Mouse (Mus musculus) embryonic facial prominence, embryonic 15.5 days (tissue): Measurements from ENCODE around the gene Knop1. TPM values are rescaled to one million over a fixed set of nuclear protein-coding genes. Genes with fewer than 3 reads are reported as not detected.

Experiments
- ATAC-seq: fragments of 200-750 bp; cut with Nextera tagmentation; 2 replicates; pipeline ENCODE4 v1.8.0; 2017; ENCODE audit warnings: low read depth, moderate TSS enrichment; ENCODE audit not compliant: insufficient number of reproducible peaks, low FRiP score, low TSS enrichment
- H3K27ac ChIP-seq: fragments of 300-500 bp; sonication (generic); replicated peaks from 2 replicates; pipeline ENCODE4 v1.5.1; 2015; ENCODE audit warnings: mild to moderate bottlenecking, inconsistent platforms
- H3K27me3 ChIP-seq: fragments of 300-500 bp; sonication (generic); 2 replicates; pipeline ENCODE4 v1.6.1; 2015; ENCODE audit warnings: inconsistent platforms
- H3K36me3 ChIP-seq: fragments of 300-500 bp; sonication (generic); 2 replicates; pipeline ENCODE4 v1.6.1; 2015; ENCODE audit warnings: mild to moderate bottlenecking, inconsistent platforms
- H3K4me1 ChIP-seq: fragments of 300-500 bp; sonication (generic); 2 replicates; pipeline ENCODE4 v1.6.1; 2015; ENCODE audit warnings: inconsistent platforms
- H3K4me2 ChIP-seq: fragments of 300-500 bp; sonication (generic); replicated peaks from 2 replicates; pipeline ENCODE4 v1.6.1; 2015; ENCODE audit warnings: mild to moderate bottlenecking, inconsistent platforms
- H3K4me3 ChIP-seq: fragments of 300-500 bp; sonication (generic); replicated peaks from 2 replicates; pipeline ENCODE4 v1.5.1; 2015; ENCODE audit warnings: mild to moderate bottlenecking, inconsistent platforms
- H3K9ac ChIP-seq: fragments of 300-500 bp; sonication (generic); 2 replicates; pipeline ENCODE4 v1.6.1; 2015; ENCODE audit warnings: inconsistent platforms
- H3K9me3 ChIP-seq: fragments of 300-500 bp; sonication (generic); replicated peaks from 2 replicates; pipeline ENCODE4 v1.6.1; 2016; ENCODE audit warnings: inconsistent platforms
- WGBS: fragments of 180-500 bp; shearing (Covaris S2); methylation state at CpG from one replicate; pipeline ENCODE4 v1.1.7; 2015; 5-methylcytosine and 5-hydroxymethylcytosine counted together
- polyA plus RNA-seq: library from polyadenylated mRNA; unstranded; fragments of >200 nt; fragmentation: Nextera tagmentation; extraction: Ambion mirVana; gene quantifications from 2 replicates; pipeline ENCODE4 v1.2.1, GENCODE M21; 2015

Knop1 gene
- polyA plus RNA-seq, 1 experiment from 2014 or later: 86.7 TPM

- Histone ChIP-seq H3K9ac (no peak overlapping the region), H3K4me1 (no peaks in the 10 kb centered on the region), H3K4me2 (no peak overlapping the region), H3K27me3 (no peaks in the 10 kb centered on the region), H3K27ac (no peak overlapping the region), H3K36me3 (peaks cover 70% of the 10 kb centered on the region), H3K9me3 (no peaks in the 10 kb centered on the region), H3K4me3 (no peak overlapping the region)
- 90% methylated on average over 8 of the region's 8 CpGs for WGBS
- ATAC-seq: no peak
These were observed 60.3 kb downstream of the Knop1 start for GRCm38 (mm10) chr7:118795779-118796178.

GRCm38 (mm10) chr7:118793899-118794298, 62.2 kb downstream of the Knop1 start:
- Histone ChIP-seq H3K9ac (no peak overlapping the region), H3K36me3 (peaks cover 65% of the 10 kb centered on the region), H3K4me1 (no peaks in the 10 kb centered on the region), H3K9me3 (no peaks in the 10 kb centered on the region), H3K27me3 (no peaks in the 10 kb centered on the region), H3K4me2 (no peak overlapping the region), H3K27ac (no peak overlapping the region), H3K4me3 (no peak overlapping the region)
- WGBS: 80% methylated on average over 8 of the region's 8 CpGs
- no peak for ATAC-seq

Other genes starting within 250 kb of the Knop1 start
- 82.5 and 87.9 TPM in 2 replicates for gene Gde1, start 150.5 kb downstream of the Knop1 start, polyA plus RNA-seq
- 21.7 and 26.3 TPM in 2 replicates for gene Ccp110, start 143.7 kb downstream of the Knop1 start, polyA plus RNA-seq
- 63.0 and 67.6 TPM in 2 replicates for gene Vps35l, start 116.0 kb downstream of the Knop1 start, polyA plus RNA-seq
- 4.3 and 5.4 TPM in 2 replicates for gene Iqck, start 502 bp downstream of the Knop1 start, polyA plus RNA-seq
- 10.9 and 11.3 TPM in 2 replicates for gene Gprc5b, start 139.0 kb upstream of the Knop1 start, polyA plus RNA-seq